In the genomic region with DNA sequence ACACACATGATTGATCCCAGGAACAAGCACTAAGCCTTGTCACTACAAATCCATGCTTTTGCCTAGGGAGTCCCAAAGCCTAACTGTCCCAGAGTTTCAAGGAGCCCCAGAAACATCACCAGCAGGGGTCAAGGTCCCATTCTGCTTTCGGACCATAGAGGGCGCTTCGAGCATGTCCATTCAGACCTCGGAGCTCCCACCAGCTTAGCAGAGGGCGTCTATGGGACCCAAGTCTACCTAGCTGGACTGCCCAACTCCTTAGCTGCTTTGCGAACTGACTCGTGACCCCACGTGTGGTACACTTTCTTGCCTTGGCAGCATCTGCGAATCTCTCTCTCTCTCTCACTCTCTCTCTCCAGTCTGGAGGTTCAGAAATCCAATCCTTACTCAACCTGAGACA, we compare ENCODE assay signal across 8 mouse cellular contexts. TPM values are rescaled to one million over a fixed set of nuclear protein-coding genes. Genes with fewer than 3 reads are reported as not detected.
A peak's percentile ranks its signal among the peaks of the same experiment; 100 is the strongest.
DNase-seq lines count a peak whose midpoint lies in the region; ATAC-seq and TF ChIP-seq lines count a peak whose summit lies in the region.

No protein-coding gene starts in this region.

- no peak overlapping the region for H3K9ac ChIP-seq in hindbrain, embryonic 11.5 days (ENCODE audit: low read depth, low read length)
- H3K9ac ChIP-seq in liver, postnatal 0 days (replicated peaks) = no peak overlapping the region
- no peak overlapping the region for H3K9ac ChIP-seq in neural tube, embryonic 15.5 days (replicated peaks)

- H3K36me3 ChIP-seq in heart, embryonic 10.5 days = no peaks in the 10 kb centered on the region
- H3K36me3 ChIP-seq in hindbrain, embryonic 11.5 days (ENCODE audit: control insufficient read depth, insufficient read depth, low read length) = no peaks in the 10 kb centered on the region
- no peaks in the 10 kb centered on the region for H3K36me3 ChIP-seq in liver, postnatal 0 days (replicated peaks; ENCODE audit: insufficient read depth, low read length)
- H3K36me3 ChIP-seq in neural tube, embryonic 15.5 days = no peaks in the 10 kb centered on the region

- peaks cover 34% of the 10 kb centered on the region for H3K4me1 ChIP-seq in heart, embryonic 10.5 days
- peaks cover 18% of the 10 kb centered on the region for H3K4me1 ChIP-seq in hindbrain, embryonic 11.5 days (replicated peaks; ENCODE audit: control insufficient read depth, insufficient read depth, low read length)
- H3K4me1 ChIP-seq in liver, postnatal 0 days (ENCODE audit: insufficient read depth) = no peaks in the 10 kb centered on the region
- peaks cover 30% of the 10 kb centered on the region for H3K4me1 ChIP-seq in neural tube, embryonic 15.5 days

- intact Hi-C loops in heart, postnatal 25 days (cut with DNase I) = loop anchor here (10.0 kb wide), 2 partner anchors 502 to 1078 kb away; no protein-coding TSS in a partner anchor

- no peak for ATAC-seq in hindbrain, embryonic 11.5 days (ENCODE audit: low FRiP score)
- no peak for ATAC-seq in liver, postnatal 0 days
- no peak for ATAC-seq in neural tube, embryonic 15.5 days (ENCODE audit: low FRiP score)

- peak; percentile 62 for TF ChIP-seq CTCF in liver, postnatal 0 days (IDR thresholded peaks at IDR 0.05; ENCODE audit: low read depth)

- no peak overlapping the region for H3K4me3 ChIP-seq in heart, embryonic 10.5 days
- peak overlapping the region; percentile 88 for H3K4me3 ChIP-seq in hindbrain, embryonic 11.5 days (ENCODE audit: low read depth, low read length)
- no peak overlapping the region for H3K4me3 ChIP-seq in liver, postnatal 0 days (ENCODE audit: low read depth, low read length)
- H3K4me3 ChIP-seq in neural tube, embryonic 15.5 days (replicated peaks) = no peak overlapping the region

- no peaks in the 10 kb centered on the region for H3K9me3 ChIP-seq in heart, embryonic 10.5 days
- H3K9me3 ChIP-seq in hindbrain, embryonic 11.5 days (ENCODE audit: control insufficient read depth, low read length) = no peaks in the 10 kb centered on the region
- H3K9me3 ChIP-seq in liver, postnatal 0 days (ENCODE audit: low read length) = no peaks in the 10 kb centered on the region
- no peaks in the 10 kb centered on the region for H3K9me3 ChIP-seq in neural tube, embryonic 15.5 days (replicated peaks)

- DNase-seq in heart, embryonic 10.5 days (ENCODE audit: low spot score) = peak; percentile 82
- DNase-seq in heart, postnatal 25 days (ENCODE audit: low spot score) = no peak
- peak; percentile 28 for DNase-seq in brain, adult 2 months (ENCODE audit: low read depth, low spot score)
- peak; percentile 77 for DNase-seq in hindbrain, embryonic 11.5 days (ENCODE audit: low spot score)
- DNase-seq in liver, postnatal 0 days = peak; percentile 33
- no peak for DNase-seq in spleen, postnatal 4 days (ENCODE audit: low spot score in 2 of 2)
- DNase-seq in cerebellum, adult 9-10 months = no peak

- peaks cover 81% of the 10 kb centered on the region for H3K27me3 ChIP-seq in heart, embryonic 10.5 days (ENCODE audit: insufficient read depth, poor library complexity, severe bottlenecking)
- H3K27me3 ChIP-seq in hindbrain, embryonic 11.5 days (ENCODE audit: control insufficient read depth, insufficient read depth, low read length) = peaks cover 11% of the 10 kb centered on the region
- H3K27me3 ChIP-seq in liver, postnatal 0 days (ENCODE audit: insufficient read depth, low read length) = peaks cover 63% of the 10 kb centered on the region
- peaks cover 75% of the 10 kb centered on the region for H3K27me3 ChIP-seq in neural tube, embryonic 15.5 days (replicated peaks)

- no peak for TF ChIP-seq EP300 in liver, postnatal 0 days (IDR thresholded peaks at IDR 0.05; ENCODE audit: low read depth)

- no peak overlapping the region for H3K27ac ChIP-seq in heart, embryonic 10.5 days
- no peak overlapping the region for H3K27ac ChIP-seq in hindbrain, embryonic 11.5 days (ENCODE audit: low read depth, low read length)
- H3K27ac ChIP-seq in liver, postnatal 0 days (ENCODE audit: low read depth) = no peak overlapping the region
- no peak overlapping the region for H3K27ac ChIP-seq in neural tube, embryonic 15.5 days (replicated peaks)

- 4% methylated on average over 9 of the region's 9 CpGs for WGBS in heart, embryonic 10.5 days
- WGBS in hindbrain, embryonic 11.5 days = 9% methylated on average over 9 of the region's 9 CpGs
- WGBS in liver, postnatal 0 days (ENCODE audit: insufficient replicate concordance) = 2% methylated on average over 9 of the region's 9 CpGs
- 12% methylated on average over 9 of the region's 9 CpGs for WGBS in neural tube, embryonic 15.5 days

- H3K4me2 ChIP-seq in hindbrain, embryonic 11.5 days (replicated peaks; ENCODE audit: low read depth, low read length) = peak overlapping the region; percentile 77
- no peak overlapping the region for H3K4me2 ChIP-seq in liver, postnatal 0 days (ENCODE audit: low read depth, low read length)
- 0 out of 2 replicates have a peak overlapping the region, but pooled peaks have one; percentile 17 for H3K4me2 ChIP-seq in neural tube, embryonic 15.5 days

RNA-seq across cellular contexts. Expression of a gene that starts 7.0 kb away (rescaled TPM):
- 1.7 and 1.9 TPM in 2 replicates for polyA plus RNA-seq in heart, embryonic 10.5 days (2016; fragmentation: Nextera tagmentation; extraction: Ambion mirVana)
- 1 to 10 TPM; 4.8 to 6.3 TPM for total RNA-seq in heart, postnatal 25 days (2021)
- 6.7 and 7.1 TPM in 2 replicates for polyA plus RNA-seq in hindbrain, embryonic 11.5 days (2014; fragmentation: Nextera tagmentation; extraction: Ambion mirVana)
- polyA plus RNA-seq in liver, postnatal 0 days (2015; fragmentation: Nextera tagmentation; extraction: Ambion mirVana) = not detected in 2 replicates
- polyA plus RNA-seq in neural tube, embryonic 15.5 days (2015; fragmentation: Nextera tagmentation; extraction: Ambion mirVana) = 1.4 and 3.2 TPM in 2 replicates

Comparison
In these comparisons a context has a peak if more than half of its experiments do, and no peak if none do; other contexts are left out.
1. DNase-seq: peak in heart, embryonic 10.5 days (single experiment), brain, adult 2 months (single experiment), hindbrain, embryonic 11.5 days (single experiment) and liver, postnatal 0 days (single experiment); none in heart, postnatal 25 days (single experiment), spleen, postnatal 4 days (0 of 2) and cerebellum, adult 9-10 months (single experiment).